Mouse (Mus musculus): ENCODE data around the gene Rspo1.

DNA sequence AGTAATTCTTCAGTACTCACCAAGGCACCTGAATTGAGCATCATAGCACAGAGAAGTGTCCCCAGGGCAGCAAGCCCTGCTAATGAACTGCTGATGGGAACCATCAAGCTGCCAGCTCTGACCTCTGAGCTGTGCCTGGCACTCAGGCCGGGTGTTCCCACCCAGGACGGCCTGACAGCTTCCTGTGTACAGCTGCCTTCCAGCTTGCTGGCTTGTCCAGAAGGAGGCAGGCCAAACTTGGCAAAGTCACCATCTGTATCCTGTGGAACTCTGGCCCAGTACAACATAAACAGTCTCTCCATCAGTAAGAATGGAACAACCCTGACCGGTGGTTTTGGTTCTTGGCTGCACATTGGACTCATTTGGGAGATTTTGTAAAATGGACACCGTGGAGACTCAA lies 32.7 kb upstream of the Rspo1 start:
- no peak for TF ChIP-seq POLR2A (IDR thresholded peaks at IDR 0.05; ENCODE audit: borderline replicate concordance, extremely low read depth, insufficient read depth, insufficient read length, poor library complexity, severe bottlenecking)
- TF ChIP-seq CTCF (IDR thresholded peaks at IDR 0.05; ENCODE audit: borderline replicate concordance, extremely low read depth, insufficient read depth, insufficient read length) = no peak

Data from brain, embryonic 14.5 days (tissue).